Mouse (Mus musculus): ENCODE measurements around the gene Yars. TPM values are rescaled to one million over a fixed set of nuclear protein-coding genes. Genes with fewer than 3 reads are reported as not detected.

Gene Yars
- polyA plus RNA-seq, 1 experiment from 2014 or later, result 92.6 TPM

GRCm38 (mm10) chr4:129266191-129266590 is 76.6 kb downstream of the Yars start:
- H3K4me2 ChIP-seq (replicated peaks; ENCODE audit: low read depth, low read length), result no peak overlapping the region
- H3K27me3 ChIP-seq (ENCODE audit: control insufficient read depth, insufficient read depth, low read length), result no peaks in the 10 kb centered on the region
- H3K4me3 ChIP-seq (ENCODE audit: low read length), result no peak overlapping the region
- no peaks in the 10 kb centered on the region for H3K36me3 ChIP-seq (ENCODE audit: control insufficient read depth, insufficient read depth, low read length)
- H3K9ac ChIP-seq (ENCODE audit: low read depth, low read length), result no peak overlapping the region
- peaks cover 8% of the 10 kb centered on the region; the same call in 1 of the 2 replicates for H3K4me1 ChIP-seq (ENCODE audit: control insufficient read depth, insufficient read depth, low read length)
- no peak for ATAC-seq (ENCODE audit: low FRiP score, low TSS enrichment)
- no peak overlapping the region for H3K27ac ChIP-seq (ENCODE audit: low read depth, low read length)
- H3K9me3 ChIP-seq (ENCODE audit: control insufficient read depth, low read length), result no peaks in the 10 kb centered on the region
- 71% methylated on average over 4 of the region's 4 CpGs for WGBS

DNA sequence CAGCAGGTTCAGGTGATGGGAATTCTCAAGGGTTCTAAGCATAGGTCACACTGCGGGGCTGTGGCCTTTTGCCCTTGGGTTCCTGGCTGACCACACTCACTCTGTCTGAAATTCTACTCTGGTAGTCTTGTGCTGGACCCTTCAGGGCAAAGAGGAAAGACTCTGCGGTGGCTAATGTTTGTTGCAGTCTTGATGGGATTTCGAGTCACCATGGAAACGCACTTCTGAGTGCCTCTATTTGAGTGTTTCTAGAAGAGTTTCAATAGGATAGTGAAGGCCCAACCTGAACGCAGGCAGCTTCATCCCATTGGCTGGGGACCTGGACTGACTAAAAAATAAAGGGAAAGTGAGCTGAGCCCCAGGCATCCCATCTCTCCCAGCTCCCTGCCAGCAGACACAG is 77.3 kb downstream of the Yars start:
- Histone ChIP-seq H3K9me3 (ENCODE audit: control insufficient read depth, low read length) (no peaks in the 10 kb centered on the region), H3K4me1 (ENCODE audit: control insufficient read depth, insufficient read depth, low read length) (peaks cover 8% of the 10 kb centered on the region; the same call in 1 of the 2 replicates), H3K9ac (ENCODE audit: low read depth, low read length) (no peak overlapping the region), H3K27ac (ENCODE audit: low read depth, low read length) (no peak overlapping the region), H3K27me3 (ENCODE audit: control insufficient read depth, insufficient read depth, low read length) (no peaks in the 10 kb centered on the region), H3K4me2 (replicated peaks; ENCODE audit: low read depth, low read length) (no peak overlapping the region), H3K4me3 (ENCODE audit: low read length) (no peak overlapping the region), H3K36me3 (ENCODE audit: control insufficient read depth, insufficient read depth, low read length) (no peaks in the 10 kb centered on the region)
- 84% methylated on average over 5 of the region's 5 CpGs for WGBS
- ATAC-seq (ENCODE audit: low FRiP score, low TSS enrichment), result no peak

DNA sequence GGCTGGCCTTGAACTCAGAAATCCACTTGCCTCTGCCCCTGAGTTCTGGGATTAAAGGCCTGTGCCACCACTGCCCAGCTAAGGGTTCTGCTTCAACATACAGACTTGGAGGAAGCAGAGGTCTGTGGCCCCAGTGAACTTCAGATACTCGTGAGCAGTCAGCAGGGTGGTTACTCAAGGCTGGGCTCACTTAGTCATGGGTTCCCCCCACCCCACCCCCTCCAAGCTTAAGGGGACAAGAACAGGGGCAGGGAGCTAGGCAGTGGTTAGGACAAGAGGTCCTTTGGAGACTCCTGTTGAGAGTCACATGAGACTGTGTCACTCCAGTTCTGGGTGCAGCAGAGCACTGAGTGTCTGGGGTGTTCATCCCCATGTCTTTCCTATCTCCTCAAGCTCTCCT is 79.1 kb downstream of the Yars start:
- no peak for ATAC-seq (ENCODE audit: low FRiP score, low TSS enrichment)
- no peaks in the 10 kb centered on the region for H3K27me3 ChIP-seq (ENCODE audit: control insufficient read depth, insufficient read depth, low read length)
- H3K27ac ChIP-seq (ENCODE audit: low read depth, low read length), result no peak overlapping the region
- 37% methylated on average over 1 of the region's 1 CpGs for WGBS
- no peaks in the 10 kb centered on the region for H3K36me3 ChIP-seq (ENCODE audit: control insufficient read depth, insufficient read depth, low read length)
- no peak overlapping the region for H3K9ac ChIP-seq (ENCODE audit: low read depth, low read length)
- H3K9me3 ChIP-seq (ENCODE audit: control insufficient read depth, low read length), result no peaks in the 10 kb centered on the region
- no peak overlapping the region for H3K4me3 ChIP-seq (ENCODE audit: low read length)
- H3K4me1 ChIP-seq (ENCODE audit: control insufficient read depth, insufficient read depth, low read length), result peaks cover 2% of the 10 kb centered on the region; the same call in 1 of the 2 replicates
- H3K4me2 ChIP-seq (replicated peaks; ENCODE audit: low read depth, low read length), result no peak overlapping the region

Other genes starting within 250 kb of the Yars start
- 16.0 and 17.0 TPM in 2 replicates for gene Azin2, start 227.3 kb upstream of the Yars start, polyA plus RNA-seq (2014; fragmentation: Nextera tagmentation; extraction: Ambion mirVana)
- gene Ak2, start 197.8 kb upstream of the Yars start, polyA plus RNA-seq (2014; fragmentation: Nextera tagmentation; extraction: Ambion mirVana), result 152 and 171 TPM in 2 replicates
- 6.0 and 7.6 TPM in 2 replicates for gene Rnf19b, start 131.5 kb upstream of the Yars start, polyA plus RNA-seq (2014; fragmentation: Nextera tagmentation; extraction: Ambion mirVana)
- 8.5 and 10.0 TPM in 2 replicates for gene Tmem54, start 84.2 kb upstream of the Yars start, polyA plus RNA-seq (2014; fragmentation: Nextera tagmentation; extraction: Ambion mirVana)
- 0.83 TPM in 2 replicates for gene Hpca, start 67.7 kb upstream of the Yars start, polyA plus RNA-seq (2014; fragmentation: Nextera tagmentation; extraction: Ambion mirVana)
- gene Fndc5, start 52.8 kb upstream of the Yars start, polyA plus RNA-seq (2014; fragmentation: Nextera tagmentation; extraction: Ambion mirVana), result 4.3 and 5.7 TPM in 2 replicates
- 17.3 and 28.9 TPM in 2 replicates for gene S100pbp, start within 50 bp of the Yars start, polyA plus RNA-seq (2014; fragmentation: Nextera tagmentation; extraction: Ambion mirVana)
- gene C77080, start 71.6 kb downstream of the Yars start, polyA plus RNA-seq (2014; fragmentation: Nextera tagmentation; extraction: Ambion mirVana), result 7.3 and 7.8 TPM in 2 replicates
- gene Sync, start 97.9 kb downstream of the Yars start, polyA plus RNA-seq (2014; fragmentation: Nextera tagmentation; extraction: Ambion mirVana), result 0.63 and 0.84 TPM in 2 replicates
- 421 and 437 TPM in 2 replicates for gene Rbbp4, start 145.6 kb downstream of the Yars start, polyA plus RNA-seq (2014; fragmentation: Nextera tagmentation; extraction: Ambion mirVana)
- gene Zbtb8os, start 145.9 kb downstream of the Yars start, polyA plus RNA-seq (2014; fragmentation: Nextera tagmentation; extraction: Ambion mirVana), result 50.2 and 70.1 TPM in 2 replicates
- gene Zbtb8a, start 188.4 kb downstream of the Yars start, polyA plus RNA-seq (2014; fragmentation: Nextera tagmentation; extraction: Ambion mirVana), result 7.9 and 13.3 TPM in 2 replicates

Measured in kidney, embryonic 14.5 days (tissue).